In the genomic region with DNA sequence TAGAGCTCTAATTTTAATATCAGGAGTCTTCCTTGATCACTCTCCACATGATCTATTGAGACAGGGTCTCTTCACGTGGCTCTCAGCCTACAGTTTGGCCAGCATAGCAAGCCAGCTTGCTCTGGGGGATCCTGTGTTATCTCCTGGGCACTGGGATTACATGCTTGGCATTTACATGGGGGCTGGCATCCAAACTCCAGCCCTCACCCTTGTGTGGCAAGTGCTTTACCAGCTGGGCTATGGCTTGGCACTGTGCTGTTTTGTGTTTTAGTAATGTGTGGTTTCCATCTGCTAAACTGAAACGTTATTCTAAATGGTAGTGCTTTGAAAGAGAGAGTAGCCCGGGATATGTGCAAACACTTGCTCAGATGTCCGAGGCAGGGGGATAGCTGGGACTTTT, we compare ENCODE assay signal across 17 mouse cellular contexts.
DNase-seq lines count a peak whose midpoint lies in the region; ATAC-seq and TF ChIP-seq lines count a peak whose summit lies in the region.
"Had no signal": no experiment of that assay in that cellular context is flagged by ENCODE, and none has a peak within 500 bp of the region (broad histone marks: within the 10 kb centered on the region; RNA-seq: fewer than 3 reads in every experiment).

No protein-coding gene starts in this region.

- H3K9ac ChIP-seq in hindbrain, postnatal 0 days (replicated peaks; ENCODE audit: low read length) = no peak overlapping the region
- no peak overlapping the region for H3K9ac ChIP-seq in hindbrain, embryonic 14.5 days
- H3K9ac ChIP-seq: liver, embryonic 15.5 days had no signal

- H3K36me3 ChIP-seq in hindbrain, postnatal 0 days (ENCODE audit: insufficient read depth, low read length) = no peaks in the 10 kb centered on the region
- no peaks in the 10 kb centered on the region for H3K36me3 ChIP-seq in hindbrain, embryonic 14.5 days (replicated peaks; ENCODE audit: control insufficient read depth, insufficient read depth)
- H3K36me3 ChIP-seq: liver, embryonic 15.5 days had no signal

- H3K27ac ChIP-seq in hindbrain, postnatal 0 days = no peak overlapping the region
- H3K27ac ChIP-seq in hindbrain, embryonic 14.5 days = no peak overlapping the region
- H3K27ac ChIP-seq: liver, embryonic 15.5 days had no signal

- WGBS in hindbrain, postnatal 0 days = 53% methylated on average over 4 of the region's 4 CpGs
- 70% methylated on average over 4 of the region's 4 CpGs for WGBS in hindbrain, embryonic 14.5 days

- H3K4me3 ChIP-seq in hindbrain, postnatal 0 days (ENCODE audit: low read length) = no peak overlapping the region
- H3K4me3 ChIP-seq in hindbrain, embryonic 14.5 days (replicated peaks; ENCODE audit: low read length) = no peak overlapping the region
- H3K4me3 ChIP-seq: liver, embryonic 15.5 days had no signal

- H3K4me1 ChIP-seq in hindbrain, postnatal 0 days (ENCODE audit: insufficient read depth, low read length) = no peaks in the 10 kb centered on the region
- peaks cover 16% of the 10 kb centered on the region; the same call in 1 of the 2 replicates for H3K4me1 ChIP-seq in hindbrain, embryonic 14.5 days (replicated peaks; ENCODE audit: control insufficient read depth, insufficient read depth, low read length)
- H3K4me1 ChIP-seq: liver, embryonic 15.5 days had no signal

- H3K4me2 ChIP-seq in hindbrain, postnatal 0 days (ENCODE audit: low read depth, low read length) = no peak overlapping the region
- no peak overlapping the region for H3K4me2 ChIP-seq in hindbrain, embryonic 14.5 days (replicated peaks)
- H3K4me2 ChIP-seq: heart, embryonic 11.5 days; liver, embryonic 15.5 days had no signal

- peak; percentile 47 to 57 for DNase-seq in cerebellum, postnatal 14 days
- no peak for DNase-seq in cerebellum, adult 9-10 months
- peak; percentile 56 for DNase-seq in hindbrain, postnatal 0 days (ENCODE audit: low spot score)
- DNase-seq in hindbrain, embryonic 14.5 days (ENCODE audit: low spot score) = no peak
- DNase-seq in 3T3-L1 (ENCODE audit: low read depth, low spot score) = peak; percentile 28
- peak; percentile 13 for DNase-seq in layer of hippocampus, adult 9-10 months (ENCODE audit: low spot score)
- no peak for DNase-seq in thymus, postnatal 4 days
- no peak for DNase-seq in T-cell, adult 2 months (ENCODE audit: low spot score)
- DNase-seq: cerebellum, adult 18-20 months; kidney, adult 8-10 months; right cerebral cortex, postnatal 4 days; thymus, postnatal 36 days had no signal

- ATAC-seq in hindbrain, postnatal 0 days = 0 out of 2 replicates have a peak, but pooled peaks have one; percentile 21
- ATAC-seq in hindbrain, embryonic 14.5 days (ENCODE audit: low FRiP score) = no peak
- ATAC-seq: activated CD4-positive, CD25-positive, alpha-beta regulatory T cell, adult 4 months; inflammation-experienced regulatory T-cells, adult 6 months; lung, postnatal 0 days had no signal

- no peaks in the 10 kb centered on the region for H3K9me3 ChIP-seq in hindbrain, postnatal 0 days (ENCODE audit: low read length)
- H3K9me3 ChIP-seq in hindbrain, embryonic 14.5 days (ENCODE audit: control insufficient read depth, low read length) = no peaks in the 10 kb centered on the region
- H3K9me3 ChIP-seq: liver, embryonic 15.5 days had no signal

- H3K27me3 ChIP-seq in hindbrain, postnatal 0 days (ENCODE audit: insufficient read depth, low read length) = no peaks in the 10 kb centered on the region
- no peaks in the 10 kb centered on the region for H3K27me3 ChIP-seq in hindbrain, embryonic 14.5 days (ENCODE audit: control insufficient read depth, insufficient read depth, low read length)
- H3K27me3 ChIP-seq: liver, embryonic 15.5 days had no signal

- TF ChIP-seq CTCF in hindbrain, postnatal 0 days (IDR thresholded peaks at IDR 0.05; ENCODE audit: low read depth) = no peak

Comparison
In these comparisons a context has a peak if more than half of its experiments do, and no peak if none do; other contexts are left out.
1. DNase-seq: peak in cerebellum, postnatal 14 days (2 of 2), hindbrain, postnatal 0 days (single experiment), 3T3-L1 (single experiment) and layer of hippocampus, adult 9-10 months (single experiment); none in cerebellum, adult 9-10 months (single experiment), hindbrain, embryonic 14.5 days (single experiment), thymus, postnatal 4 days (single experiment) and T-cell, adult 2 months (single experiment).